Mouse (Mus musculus): ENCODE data around the gene Tomm70a. TPM values are rescaled to one million over a fixed set of nuclear protein-coding genes. Genes with fewer than 3 reads are reported as not detected.

Gene Tomm70a
- polyA plus RNA-seq, 1 experiment from 2014 or later = 43.2 TPM

GRCm38 (mm10) chr16:57175751-57176150 lies 54.2 kb downstream of the Tomm70a start:
- Histone ChIP-seq H3K36me3 (ENCODE audit: poor library complexity, severe bottlenecking) (peaks cover 18% of the 10 kb centered on the region), H3K4me3 (no peak overlapping the region), H3K27ac (no peak overlapping the region), H3K4me2 (no peak overlapping the region), H3K9ac (no peak overlapping the region), H3K4me1 (no peaks in the 10 kb centered on the region), H3K27me3 (no peaks in the 10 kb centered on the region), H3K9me3 (replicated peaks) (no peaks in the 10 kb centered on the region)
- no peak for ATAC-seq
- WGBS = 78% methylated on average over 2 of the region's 2 CpGs

DNA sequence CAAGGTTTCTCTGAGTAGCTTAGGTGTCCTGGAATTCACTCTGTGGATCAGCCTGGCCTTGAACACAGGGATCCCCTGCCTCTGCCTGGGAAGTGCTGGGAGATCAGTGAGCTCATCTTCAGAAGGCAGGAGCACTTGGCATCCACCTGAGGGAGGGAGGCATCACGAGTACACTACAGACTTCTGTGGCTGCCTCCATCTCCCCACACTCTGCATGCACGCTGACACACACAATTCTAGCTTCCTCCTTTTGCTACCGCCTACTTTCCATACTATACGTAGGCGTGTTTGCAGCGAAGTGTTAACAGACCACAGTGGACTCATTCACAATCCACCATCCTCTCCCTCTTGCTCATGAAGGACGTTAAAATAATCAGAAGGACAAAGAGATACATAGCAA lies 54.8 kb downstream of the Tomm70a start:
- no peak overlapping the region for H3K27ac ChIP-seq
- no peaks in the 10 kb centered on the region for H3K9me3 ChIP-seq (replicated peaks)
- WGBS = 90% methylated on average over 7 of the region's 7 CpGs
- H3K27me3 ChIP-seq = no peaks in the 10 kb centered on the region
- no peaks in the 10 kb centered on the region for H3K4me1 ChIP-seq
- H3K4me3 ChIP-seq = no peak overlapping the region
- ATAC-seq = no peak
- H3K4me2 ChIP-seq = no peak overlapping the region
- H3K36me3 ChIP-seq (ENCODE audit: poor library complexity, severe bottlenecking) = peaks cover 19% of the 10 kb centered on the region
- H3K9ac ChIP-seq = no peak overlapping the region

DNA sequence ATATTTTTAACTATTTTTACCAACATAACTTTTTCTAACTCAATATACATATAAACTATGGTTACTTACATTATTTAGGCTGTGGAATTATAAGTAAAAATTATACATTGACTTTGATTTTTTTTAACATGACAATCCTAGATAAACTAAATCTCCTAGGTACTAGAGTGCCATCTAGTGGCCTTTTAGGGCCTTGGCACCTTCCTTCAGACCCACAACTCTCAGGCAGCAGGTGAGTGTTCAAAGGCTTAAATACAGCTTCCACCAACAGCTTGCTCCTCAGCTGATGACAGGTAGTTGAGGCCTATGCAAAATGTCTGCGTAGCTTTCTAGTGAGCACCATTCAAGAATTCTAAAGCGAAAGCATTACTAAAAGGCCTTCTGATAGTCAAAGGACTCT lies 55.8 kb downstream of the Tomm70a start:
- 59% methylated on average over 2 of the region's 2 CpGs for WGBS
- Histone ChIP-seq H3K9me3 (replicated peaks) (no peaks in the 10 kb centered on the region), H3K36me3 (ENCODE audit: poor library complexity, severe bottlenecking) (peaks cover 28% of the 10 kb centered on the region), H3K4me2 (no peak overlapping the region), H3K4me3 (no peak overlapping the region), H3K27me3 (no peaks in the 10 kb centered on the region), H3K9ac (no peak overlapping the region), H3K27ac (no peak overlapping the region), H3K4me1 (no peaks in the 10 kb centered on the region)
- peak; percentile 65; the same call in 1 of the 2 replicates for ATAC-seq

DNA sequence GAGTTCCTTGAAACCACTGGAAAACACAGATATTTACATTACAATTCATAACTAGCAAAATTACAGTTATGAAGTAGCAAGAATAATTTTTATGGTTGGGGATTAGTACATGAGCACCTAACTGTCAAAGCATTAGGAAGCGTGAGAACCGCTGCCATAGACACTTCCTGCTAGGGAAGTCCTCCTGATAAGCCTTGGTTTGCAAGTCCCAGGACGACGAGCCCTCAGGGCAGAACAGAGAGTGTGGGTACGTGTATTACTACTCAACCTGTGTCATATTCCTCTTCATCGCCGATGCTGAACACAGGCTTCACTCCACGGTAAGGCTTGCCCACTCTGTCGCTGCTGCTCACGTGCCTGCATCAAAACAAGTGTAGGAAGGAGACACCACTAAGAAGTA lies 56.2 kb downstream of the Tomm70a start:
- H3K27ac ChIP-seq = no peak overlapping the region
- H3K4me2 ChIP-seq = no peak overlapping the region
- no peaks in the 10 kb centered on the region for H3K9me3 ChIP-seq (replicated peaks)
- 92% methylated on average over 10 of the region's 10 CpGs for WGBS
- no peaks in the 10 kb centered on the region for H3K4me1 ChIP-seq
- H3K4me3 ChIP-seq = no peak overlapping the region
- 0 out of 2 replicates have a peak, but pooled peaks have one; percentile 8 for ATAC-seq
- H3K27me3 ChIP-seq = no peaks in the 10 kb centered on the region
- peaks cover 28% of the 10 kb centered on the region for H3K36me3 ChIP-seq (ENCODE audit: poor library complexity, severe bottlenecking)
- H3K9ac ChIP-seq = no peak overlapping the region

DNA sequence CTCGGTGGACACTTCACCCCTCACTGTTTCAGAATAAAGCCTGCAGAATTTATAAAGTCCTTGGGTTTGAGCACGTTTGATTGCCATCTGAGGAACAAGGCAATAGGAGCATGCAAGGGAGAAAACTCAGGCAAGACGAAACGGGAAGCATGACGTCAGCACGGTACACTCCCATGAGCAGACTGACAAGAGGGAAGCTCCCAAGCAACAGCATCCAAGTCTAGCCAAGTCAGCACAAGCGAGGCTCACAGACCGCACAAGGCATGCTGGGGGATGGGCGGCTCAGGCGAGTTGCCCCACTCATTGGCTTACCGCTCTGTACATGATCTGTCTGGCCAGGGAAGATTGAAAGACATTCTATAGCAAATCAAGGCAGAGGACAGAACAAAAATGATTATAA lies 59.7 kb downstream of the Tomm70a start:
- no peaks in the 10 kb centered on the region for H3K4me1 ChIP-seq
- no peak overlapping the region for H3K4me3 ChIP-seq
- H3K36me3 ChIP-seq (ENCODE audit: poor library complexity, severe bottlenecking) = peaks cover 49% of the 10 kb centered on the region
- no peak overlapping the region for H3K4me2 ChIP-seq
- no peak for ATAC-seq
- WGBS = 83% methylated on average over 11 of the region's 11 CpGs
- H3K27me3 ChIP-seq = no peaks in the 10 kb centered on the region
- no peaks in the 10 kb centered on the region for H3K9me3 ChIP-seq (replicated peaks)
- no peak overlapping the region for H3K9ac ChIP-seq
- no peak overlapping the region for H3K27ac ChIP-seq

DNA sequence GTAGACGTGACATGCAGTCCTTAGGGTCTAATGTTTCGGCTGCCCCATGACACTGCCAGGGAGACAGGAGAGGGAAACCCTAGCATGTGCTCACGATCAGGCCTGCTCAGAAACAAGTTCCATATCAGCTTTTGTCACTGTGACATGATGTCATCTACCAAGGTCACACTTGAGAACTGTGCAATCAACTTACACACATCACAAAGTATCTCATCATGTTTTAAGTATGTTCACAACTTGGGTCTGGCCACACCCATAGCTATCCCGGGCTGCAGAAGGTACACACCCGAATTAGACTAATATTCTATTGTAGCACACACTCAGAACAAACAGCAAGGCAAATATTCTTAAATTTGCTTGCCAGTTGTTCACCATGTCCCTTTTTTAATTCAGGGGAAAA lies 60.5 kb downstream of the Tomm70a start:
- no peak for ATAC-seq
- no peaks in the 10 kb centered on the region for H3K27me3 ChIP-seq
- no peak overlapping the region for H3K4me3 ChIP-seq
- no peak overlapping the region for H3K9ac ChIP-seq
- 90% methylated on average over 5 of the region's 5 CpGs for WGBS
- no peak overlapping the region for H3K27ac ChIP-seq
- peaks cover 46% of the 10 kb centered on the region for H3K36me3 ChIP-seq (ENCODE audit: poor library complexity, severe bottlenecking)
- no peaks in the 10 kb centered on the region for H3K4me1 ChIP-seq
- no peaks in the 10 kb centered on the region for H3K9me3 ChIP-seq (replicated peaks)
- H3K4me2 ChIP-seq = no peak overlapping the region

GRCm38 (mm10) chr16:57186618-57187017 lies 65.1 kb downstream of the Tomm70a start:
- ATAC-seq = no peak
- H3K27ac ChIP-seq = no peak overlapping the region
- WGBS = 96% methylated on average over 4 of the region's 4 CpGs
- H3K9me3 ChIP-seq (replicated peaks) = no peaks in the 10 kb centered on the region
- H3K4me3 ChIP-seq = no peak overlapping the region
- H3K9ac ChIP-seq = no peak overlapping the region
- H3K4me1 ChIP-seq = no peaks in the 10 kb centered on the region
- H3K4me2 ChIP-seq = no peak overlapping the region
- H3K36me3 ChIP-seq (ENCODE audit: poor library complexity, severe bottlenecking) = peaks cover 58% of the 10 kb centered on the region
- no peaks in the 10 kb centered on the region for H3K27me3 ChIP-seq

DNA sequence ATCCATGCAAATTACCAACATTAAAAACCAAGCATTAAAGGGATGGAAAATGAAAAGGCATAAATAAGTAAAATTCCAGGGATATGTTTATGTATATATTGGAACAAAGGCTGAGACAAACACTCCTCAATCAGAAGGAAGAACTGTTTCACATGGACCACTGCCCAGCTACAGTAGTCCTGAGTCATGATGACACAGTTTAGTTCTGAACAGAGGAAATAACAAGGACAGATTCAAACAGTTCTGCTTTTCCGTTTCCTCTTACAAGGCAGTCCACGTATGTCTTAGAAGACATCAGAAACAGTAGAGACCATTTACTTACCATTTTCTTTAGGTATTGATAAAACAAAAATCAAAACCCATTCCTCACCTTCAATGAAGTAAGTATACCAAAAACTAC lies 68.0 kb downstream of the Tomm70a start:
- Histone ChIP-seq H3K4me3 (no peak overlapping the region), H3K4me2 (no peak overlapping the region), H3K36me3 (ENCODE audit: poor library complexity, severe bottlenecking) (peaks cover 49% of the 10 kb centered on the region), H3K4me1 (no peaks in the 10 kb centered on the region), H3K27me3 (no peaks in the 10 kb centered on the region), H3K9ac (no peak overlapping the region), H3K9me3 (replicated peaks) (no peaks in the 10 kb centered on the region), H3K27ac (no peak overlapping the region)
- 93% methylated on average over 2 of the region's 2 CpGs for WGBS
- no peak for ATAC-seq

DNA sequence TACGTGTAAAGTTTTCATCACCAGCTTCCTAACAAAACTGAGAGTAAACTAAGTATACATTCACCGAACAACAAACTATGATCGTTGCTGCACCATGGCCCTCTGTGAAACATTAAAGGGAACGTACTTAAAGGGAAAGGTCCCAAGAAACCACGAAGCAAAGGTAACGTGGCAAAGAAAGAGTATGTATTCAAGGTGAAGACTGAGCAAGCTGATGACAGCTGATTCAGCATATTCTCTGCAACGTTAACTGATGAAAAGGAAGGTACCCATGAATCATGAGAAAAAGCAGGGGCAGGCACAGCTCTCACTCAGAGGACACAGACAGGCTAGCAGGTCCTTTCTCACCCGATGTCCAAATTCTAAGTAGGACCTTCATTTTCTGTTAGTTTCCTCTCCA lies 68.9 kb downstream of the Tomm70a start:
- H3K27me3 ChIP-seq = no peaks in the 10 kb centered on the region
- 90% methylated on average over 8 of the region's 8 CpGs for WGBS
- H3K4me2 ChIP-seq = no peak overlapping the region
- H3K4me1 ChIP-seq = no peaks in the 10 kb centered on the region
- no peak for ATAC-seq
- no peak overlapping the region for H3K9ac ChIP-seq
- H3K27ac ChIP-seq = no peak overlapping the region
- peaks cover 52% of the 10 kb centered on the region for H3K36me3 ChIP-seq (ENCODE audit: poor library complexity, severe bottlenecking)
- H3K4me3 ChIP-seq = no peak overlapping the region
- H3K9me3 ChIP-seq (replicated peaks) = no peaks in the 10 kb centered on the region

DNA sequence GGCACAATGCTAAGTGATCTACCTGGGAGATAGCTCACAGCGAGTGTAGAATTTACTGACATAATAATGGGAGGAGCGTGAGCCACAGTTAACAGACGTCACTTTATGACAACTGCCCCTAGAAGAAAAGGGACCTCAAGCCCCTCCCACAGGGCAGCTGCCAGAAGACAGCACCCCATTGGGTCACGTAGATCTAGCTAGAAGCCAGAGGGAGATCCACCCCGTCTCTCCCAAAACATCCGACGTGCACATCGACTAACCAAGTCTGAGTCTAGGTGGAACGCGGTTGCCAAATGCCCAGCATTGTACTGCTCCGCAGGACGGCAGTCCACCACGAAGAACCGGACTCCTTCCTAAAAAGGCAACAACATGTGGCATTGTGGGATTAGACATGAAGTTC lies 69.7 kb downstream of the Tomm70a start:
- H3K36me3 ChIP-seq (ENCODE audit: poor library complexity, severe bottlenecking) = peaks cover 47% of the 10 kb centered on the region
- no peak overlapping the region for H3K27ac ChIP-seq
- H3K4me3 ChIP-seq = no peak overlapping the region
- H3K9ac ChIP-seq = no peak overlapping the region
- no peaks in the 10 kb centered on the region for H3K27me3 ChIP-seq
- H3K4me2 ChIP-seq = no peak overlapping the region
- ATAC-seq = no peak
- H3K4me1 ChIP-seq = no peaks in the 10 kb centered on the region
- 86% methylated on average over 14 of the region's 14 CpGs for WGBS
- no peaks in the 10 kb centered on the region for H3K9me3 ChIP-seq (replicated peaks)

DNA sequence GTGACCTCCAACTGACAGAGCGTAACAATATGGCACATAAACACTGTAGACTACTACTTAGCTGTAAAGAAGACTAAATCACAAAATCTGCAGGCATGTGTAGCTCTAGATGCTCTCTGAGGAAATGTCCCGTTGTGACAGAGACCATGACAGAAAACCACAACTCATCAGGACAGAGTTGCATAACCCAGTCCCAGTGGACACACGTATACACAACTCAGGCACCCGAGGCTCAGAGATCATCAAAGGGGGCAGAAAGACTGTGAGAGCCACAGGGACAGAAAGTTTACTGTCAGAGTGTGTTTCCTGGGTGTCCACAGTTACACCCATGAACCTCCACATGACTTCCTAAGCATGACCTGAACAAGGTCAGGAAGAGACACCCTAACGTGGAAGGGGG lies 75.1 kb downstream of the Tomm70a start:
- Histone ChIP-seq H3K9ac (no peak overlapping the region), H3K4me2 (no peak overlapping the region), H3K36me3 (ENCODE audit: poor library complexity, severe bottlenecking) (peaks cover 37% of the 10 kb centered on the region), H3K27ac (no peak overlapping the region), H3K4me1 (no peaks in the 10 kb centered on the region), H3K27me3 (no peaks in the 10 kb centered on the region), H3K9me3 (replicated peaks) (no peaks in the 10 kb centered on the region), H3K4me3 (no peak overlapping the region)
- WGBS = 87% methylated on average over 5 of the region's 5 CpGs
- ATAC-seq = no peak

- Histone ChIP-seq H3K9ac (no peak overlapping the region), H3K27me3 (no peaks in the 10 kb centered on the region), H3K36me3 (ENCODE audit: poor library complexity, severe bottlenecking) (peaks cover 30% of the 10 kb centered on the region), H3K27ac (no peak overlapping the region), H3K4me3 (no peak overlapping the region), H3K4me2 (no peak overlapping the region), H3K4me1 (no peaks in the 10 kb centered on the region), H3K9me3 (replicated peaks) (no peaks in the 10 kb centered on the region)
- no peak for ATAC-seq
- WGBS = 79% methylated on average over 3 of the region's 3 CpGs
These were observed 75.8 kb downstream of the Tomm70a start for GRCm38 (mm10) chr16:57197281-57197680.

Data from forebrain, embryonic 13.5 days (tissue).